Mouse (Mus musculus): ENCODE measurements around the gene Myrfl.

Myrfl gene

GRCm38 (mm10) chr10:116913647-116914273 is 17.0 kb upstream of the Myrfl start:
- no peak for DNase-seq (ENCODE audit: low read depth, low spot score)

GRCm38 (mm10) chr10:116912850-116913249 is 16.1 kb upstream of the Myrfl start:
- DNase-seq (ENCODE audit: low read depth, low spot score): no peak

- no peak for DNase-seq (ENCODE audit: low read depth, low spot score)
These were observed 12.4 kb upstream of the Myrfl start for GRCm38 (mm10) chr10:116908901-116909642.

- no peak for DNase-seq (ENCODE audit: low read depth, low spot score)
These were observed 10.1 kb upstream of the Myrfl start for GRCm38 (mm10) chr10:116906794-116907193.

GRCm38 (mm10) chr10:116904503-116904908 is 7.8 kb upstream of the Myrfl start:
- no peak for DNase-seq (ENCODE audit: low read depth, low spot score)

- no peak for DNase-seq (ENCODE audit: low read depth, low spot score)
These were observed 1.4 kb downstream of the Myrfl start for GRCm38 (mm10) chr10:116895108-116895833.

GRCm38 (mm10) chr10:116894540-116894939 is 2.2 kb downstream of the Myrfl start:
- no peak for DNase-seq (ENCODE audit: low read depth, low spot score)

GRCm38 (mm10) chr10:116893753-116894152 is 3.0 kb downstream of the Myrfl start:
- no peak for DNase-seq (ENCODE audit: low read depth, low spot score)

- no peak for DNase-seq (ENCODE audit: low read depth, low spot score)
These were observed 6.1 kb downstream of the Myrfl start for GRCm38 (mm10) chr10:116890587-116890986.

GRCm38 (mm10) chr10:116884552-116884951 is 12.2 kb downstream of the Myrfl start:
- DNase-seq (ENCODE audit: low read depth, low spot score): no peak

GRCm38 (mm10) chr10:116883531-116883930 is 13.2 kb downstream of the Myrfl start:
- DNase-seq (ENCODE audit: low read depth, low spot score): no peak

- no peak for DNase-seq (ENCODE audit: low read depth, low spot score)
These were observed 19.3 kb downstream of the Myrfl start for GRCm38 (mm10) chr10:116877436-116877835.

GRCm38 (mm10) chr10:116874490-116874889 is 22.2 kb downstream of the Myrfl start:
- no peak for DNase-seq (ENCODE audit: low read depth, low spot score)

GRCm38 (mm10) chr10:116872016-116872410 is 24.7 kb downstream of the Myrfl start:
- DNase-seq (ENCODE audit: low read depth, low spot score): no peak

- DNase-seq (ENCODE audit: low read depth, low spot score): no peak
These were observed 25.2 kb downstream of the Myrfl start for GRCm38 (mm10) chr10:116871329-116872015.

GRCm38 (mm10) chr10:116870819-116871218 is 25.9 kb downstream of the Myrfl start:
- DNase-seq (ENCODE audit: low read depth, low spot score): no peak

GRCm38 (mm10) chr10:116853159-116853845 is 43.4 kb downstream of the Myrfl start:
- DNase-seq (ENCODE audit: low read depth, low spot score): no peak

- peak; percentile 61 for DNase-seq (ENCODE audit: low read depth, low spot score)
These were observed 47.8 kb downstream of the Myrfl start for GRCm38 (mm10) chr10:116848749-116849473.

- DNase-seq (ENCODE audit: low read depth, low spot score): no peak
These were observed 55.2 kb downstream of the Myrfl start for GRCm38 (mm10) chr10:116841551-116841950.

- no peak for DNase-seq (ENCODE audit: low read depth, low spot score)
These were observed 66.0 kb downstream of the Myrfl start for GRCm38 (mm10) chr10:116830676-116831075.

- no peak for DNase-seq (ENCODE audit: low read depth, low spot score)
These were observed 68.6 kb downstream of the Myrfl start for GRCm38 (mm10) chr10:116828099-116828498.
